Mouse (Mus musculus): ENCODE measurements at regions not wholly inside any gene's neighbourhood (a gene's known extent, or its start where the extent isn't known, plus 50 kb on each side); places are given as distances from the start of the nearest gene placed in this dataset.

GRCm38 (mm10) chr12:26646141-26646540 lies 177.1 kb downstream of the Cmpk2 start:
- no peak for DNase-seq (ENCODE audit: low spot score in 2 of 2)

GRCm38 (mm10) chr12:26635665-26636241 lies 166.7 kb downstream of the Cmpk2 start:
- DNase-seq (ENCODE audit: low spot score in 2 of 2): no peak

GRCm38 (mm10) chr12:26635253-26635652 lies 166.2 kb downstream of the Cmpk2 start:
- no peak for DNase-seq (ENCODE audit: low spot score in 2 of 2)

- DNase-seq (ENCODE audit: low spot score in 2 of 2): no peak
Measured at GRCm38 (mm10) chr12:26631795-26632122, 162.8 kb downstream of the Cmpk2 start.

GRCm38 (mm10) chr12:26631111-26631794 lies 162.2 kb downstream of the Cmpk2 start:
- no peak for DNase-seq (ENCODE audit: low spot score in 2 of 2)

GRCm38 (mm10) chr12:26621135-26621932 lies 152.3 kb downstream of the Cmpk2 start:
- no peak for DNase-seq (ENCODE audit: low spot score in 2 of 2)

GRCm38 (mm10) chr12:26620501-26621134 lies 151.6 kb downstream of the Cmpk2 start:
- peak in 1 of 2 experiments; percentile 13 for DNase-seq (ENCODE audit: low spot score in 2 of 2)

GRCm38 (mm10) chr12:26617969-26618368 lies 149.0 kb downstream of the Cmpk2 start:
- DNase-seq (ENCODE audit: low spot score in 2 of 2): no peak

- no peak for DNase-seq (ENCODE audit: low spot score in 2 of 2)
Measured at GRCm38 (mm10) chr12:26613086-26613705, 144.2 kb downstream of the Cmpk2 start.

GRCm38 (mm10) chr12:26610079-26610478 lies 141.1 kb downstream of the Cmpk2 start:
- no peak for DNase-seq (ENCODE audit: low spot score in 2 of 2)

GRCm38 (mm10) chr12:26598501-26598900 lies 129.5 kb downstream of the Cmpk2 start:
- DNase-seq (ENCODE audit: low spot score in 2 of 2): no peak

GRCm38 (mm10) chr12:26592125-26592524 lies 123.1 kb downstream of the Cmpk2 start:
- no peak for DNase-seq (ENCODE audit: low spot score in 2 of 2)

GRCm38 (mm10) chr12:26589091-26589490 lies 120.1 kb downstream of the Cmpk2 start:
- peak in 1 of 2 experiments; percentile 54 for DNase-seq (ENCODE audit: low spot score in 2 of 2)

GRCm38 (mm10) chr12:26577438-26577837 lies 108.4 kb downstream of the Cmpk2 start:
- DNase-seq (ENCODE audit: low spot score in 2 of 2): peak in 1 of 2 experiments; percentile 68

GRCm38 (mm10) chr12:26571602-26572001 lies 102.6 kb downstream of the Cmpk2 start:
- DNase-seq (ENCODE audit: low spot score in 2 of 2): no peak

- no peak for DNase-seq (ENCODE audit: low spot score in 2 of 2)
Measured at GRCm38 (mm10) chr12:26567435-26567834, 98.4 kb downstream of the Cmpk2 start.

GRCm38 (mm10) chr12:26562858-26563257 lies 93.9 kb downstream of the Cmpk2 start:
- DNase-seq (ENCODE audit: low spot score in 2 of 2): no peak

- DNase-seq (ENCODE audit: low spot score in 2 of 2): no peak
Measured at GRCm38 (mm10) chr12:26559560-26559959, 90.6 kb downstream of the Cmpk2 start.

- no peak for DNase-seq (ENCODE audit: low spot score in 2 of 2)
Measured at GRCm38 (mm10) chr12:26557411-26557810, 88.4 kb downstream of the Cmpk2 start.

- no peak for DNase-seq (ENCODE audit: low spot score in 2 of 2)
Measured at GRCm38 (mm10) chr12:26551168-26551926, 82.3 kb downstream of the Cmpk2 start.

- DNase-seq (ENCODE audit: low spot score in 2 of 2): no peak
Measured at GRCm38 (mm10) chr12:26547466-26547865, 78.5 kb downstream of the Cmpk2 start.
